Mouse (Mus musculus): Measurements from ENCODE around the gene Hjurp. TPM values are rescaled to one million over a fixed set of nuclear protein-coding genes. Genes with fewer than 3 reads are reported as not detected.

The Hjurp gene
- polyA plus RNA-seq, 1 experiment from 2014 or later: 80.2 TPM

GRCm38 (mm10) chr1:88269539-88270309 lies 7.7 kb downstream of the Hjurp start:
- Histone ChIP-seq H3K4me1 (ENCODE audit: control insufficient read depth, insufficient read depth, low read length) (no peaks in the 10 kb centered on the region), H3K9me3 (ENCODE audit: control insufficient read depth, low read length) (no peaks in the 10 kb centered on the region), H3K4me3 (replicated peaks; ENCODE audit: low read depth, low read length) (no peak overlapping the region), H3K27ac (replicated peaks; ENCODE audit: low read depth, low read length) (no peak overlapping the region), H3K36me3 (ENCODE audit: control insufficient read depth, insufficient read depth, low read length) (peaks cover 85% of the 10 kb centered on the region), H3K9ac (replicated peaks; ENCODE audit: low read length) (no peak overlapping the region), H3K27me3 (ENCODE audit: control insufficient read depth, insufficient read depth, low read length) (no peaks in the 10 kb centered on the region), H3K4me2 (ENCODE audit: low read length) (no peak overlapping the region)
- 89% methylated on average over 12 of the region's 12 CpGs for WGBS
- no peak for DNase-seq
- no peak for ATAC-seq (ENCODE audit: low FRiP score, low TSS enrichment)

GRCm38 (mm10) chr1:88268070-88268469 lies 9.4 kb downstream of the Hjurp start:
- no peak overlapping the region for H3K27ac ChIP-seq (replicated peaks; ENCODE audit: low read depth, low read length)
- H3K4me1 ChIP-seq (ENCODE audit: control insufficient read depth, insufficient read depth, low read length): no peaks in the 10 kb centered on the region
- no peak overlapping the region for H3K4me3 ChIP-seq (replicated peaks; ENCODE audit: low read depth, low read length)
- ATAC-seq (ENCODE audit: low FRiP score, low TSS enrichment) (no peak), DNase-seq (no peak)
- WGBS: 88% methylated on average over 6 of the region's 6 CpGs
- H3K9me3 ChIP-seq (ENCODE audit: control insufficient read depth, low read length): no peaks in the 10 kb centered on the region
- H3K9ac ChIP-seq (replicated peaks; ENCODE audit: low read length): no peak overlapping the region
- peaks cover 85% of the 10 kb centered on the region for H3K36me3 ChIP-seq (ENCODE audit: control insufficient read depth, insufficient read depth, low read length)
- H3K27me3 ChIP-seq (ENCODE audit: control insufficient read depth, insufficient read depth, low read length): no peaks in the 10 kb centered on the region
- no peak overlapping the region for H3K4me2 ChIP-seq (ENCODE audit: low read length)

GRCm38 (mm10) chr1:88267489-88267888 lies 9.9 kb downstream of the Hjurp start:
- no peak for ATAC-seq (ENCODE audit: low FRiP score, low TSS enrichment)
- no peak overlapping the region for H3K4me2 ChIP-seq (ENCODE audit: low read length)
- no peaks in the 10 kb centered on the region for H3K9me3 ChIP-seq (ENCODE audit: control insufficient read depth, low read length)
- peaks cover 86% of the 10 kb centered on the region for H3K36me3 ChIP-seq (ENCODE audit: control insufficient read depth, insufficient read depth, low read length)
- H3K4me3 ChIP-seq (replicated peaks; ENCODE audit: low read depth, low read length): no peak overlapping the region
- H3K27me3 ChIP-seq (ENCODE audit: control insufficient read depth, insufficient read depth, low read length): no peaks in the 10 kb centered on the region
- H3K27ac ChIP-seq (replicated peaks; ENCODE audit: low read depth, low read length): no peak overlapping the region
- no peaks in the 10 kb centered on the region for H3K4me1 ChIP-seq (ENCODE audit: control insufficient read depth, insufficient read depth, low read length)
- WGBS: 97% methylated on average over 6 of the region's 6 CpGs
- no peak overlapping the region for H3K9ac ChIP-seq (replicated peaks; ENCODE audit: low read length)
- DNase-seq: no peak

- Histone ChIP-seq H3K36me3 (ENCODE audit: control insufficient read depth, insufficient read depth, low read length) (peaks cover 89% of the 10 kb centered on the region), H3K27ac (replicated peaks; ENCODE audit: low read depth, low read length) (no peak overlapping the region), H3K4me1 (ENCODE audit: control insufficient read depth, insufficient read depth, low read length) (no peaks in the 10 kb centered on the region), H3K9me3 (ENCODE audit: control insufficient read depth, low read length) (no peaks in the 10 kb centered on the region), H3K27me3 (ENCODE audit: control insufficient read depth, insufficient read depth, low read length) (no peaks in the 10 kb centered on the region), H3K4me3 (replicated peaks; ENCODE audit: low read depth, low read length) (no peak overlapping the region), H3K4me2 (ENCODE audit: low read length) (no peak overlapping the region), H3K9ac (replicated peaks; ENCODE audit: low read length) (no peak overlapping the region)
- ATAC-seq (ENCODE audit: low FRiP score, low TSS enrichment): no peak
- 91% methylated on average over 13 of the region's 13 CpGs for WGBS
- DNase-seq: no peak
These were observed 11.3 kb downstream of the Hjurp start for GRCm38 (mm10) chr1:88266123-88266522.

GRCm38 (mm10) chr1:88264869-88265240 lies 12.6 kb downstream of the Hjurp start:
- ATAC-seq (ENCODE audit: low FRiP score, low TSS enrichment) (no peak), DNase-seq (no peak)
- H3K4me2 ChIP-seq (ENCODE audit: low read length): no peak overlapping the region
- H3K27ac ChIP-seq (replicated peaks; ENCODE audit: low read depth, low read length): no peak overlapping the region
- no peaks in the 10 kb centered on the region for H3K27me3 ChIP-seq (ENCODE audit: control insufficient read depth, insufficient read depth, low read length)
- no peak overlapping the region for H3K9ac ChIP-seq (replicated peaks; ENCODE audit: low read length)
- H3K4me1 ChIP-seq (ENCODE audit: control insufficient read depth, insufficient read depth, low read length): no peaks in the 10 kb centered on the region
- peaks cover 100% of the 10 kb centered on the region for H3K36me3 ChIP-seq (ENCODE audit: control insufficient read depth, insufficient read depth, low read length)
- H3K4me3 ChIP-seq (replicated peaks; ENCODE audit: low read depth, low read length): no peak overlapping the region
- WGBS: 76% methylated on average over 4 of the region's 4 CpGs
- no peaks in the 10 kb centered on the region for H3K9me3 ChIP-seq (ENCODE audit: control insufficient read depth, low read length)

GRCm38 (mm10) chr1:88264237-88264868 lies 13.1 kb downstream of the Hjurp start:
- Histone ChIP-seq H3K9me3 (ENCODE audit: control insufficient read depth, low read length) (no peaks in the 10 kb centered on the region), H3K27me3 (ENCODE audit: control insufficient read depth, insufficient read depth, low read length) (no peaks in the 10 kb centered on the region), H3K27ac (replicated peaks; ENCODE audit: low read depth, low read length) (no peak overlapping the region), H3K4me1 (ENCODE audit: control insufficient read depth, insufficient read depth, low read length) (no peaks in the 10 kb centered on the region), H3K9ac (replicated peaks; ENCODE audit: low read length) (no peak overlapping the region), H3K36me3 (ENCODE audit: control insufficient read depth, insufficient read depth, low read length) (peaks cover 100% of the 10 kb centered on the region), H3K4me3 (replicated peaks; ENCODE audit: low read depth, low read length) (no peak overlapping the region), H3K4me2 (ENCODE audit: low read length) (no peak overlapping the region)
- 93% methylated on average over 7 of the region's 7 CpGs for WGBS
- DNase-seq: no peak
- no peak for ATAC-seq (ENCODE audit: low FRiP score, low TSS enrichment)

GRCm38 (mm10) chr1:88263778-88264177 lies 13.7 kb downstream of the Hjurp start:
- Histone ChIP-seq H3K9ac (replicated peaks; ENCODE audit: low read length) (no peak overlapping the region), H3K4me3 (replicated peaks; ENCODE audit: low read depth, low read length) (no peak overlapping the region), H3K9me3 (ENCODE audit: control insufficient read depth, low read length) (no peaks in the 10 kb centered on the region), H3K36me3 (ENCODE audit: control insufficient read depth, insufficient read depth, low read length) (peaks cover 94% of the 10 kb centered on the region), H3K4me2 (ENCODE audit: low read length) (no peak overlapping the region), H3K27ac (replicated peaks; ENCODE audit: low read depth, low read length) (no peak overlapping the region), H3K27me3 (ENCODE audit: control insufficient read depth, insufficient read depth, low read length) (no peaks in the 10 kb centered on the region), H3K4me1 (ENCODE audit: control insufficient read depth, insufficient read depth, low read length) (no peaks in the 10 kb centered on the region)
- ATAC-seq (ENCODE audit: low FRiP score, low TSS enrichment) (no peak), DNase-seq (no peak)
- 92% methylated on average over 5 of the region's 5 CpGs for WGBS

GRCm38 (mm10) chr1:88262961-88263360 lies 14.5 kb downstream of the Hjurp start:
- DNase-seq (no peak), ATAC-seq (ENCODE audit: low FRiP score, low TSS enrichment) (no peak)
- Histone ChIP-seq H3K9me3 (ENCODE audit: control insufficient read depth, low read length) (no peaks in the 10 kb centered on the region), H3K4me2 (ENCODE audit: low read length) (no peak overlapping the region), H3K27ac (replicated peaks; ENCODE audit: low read depth, low read length) (no peak overlapping the region), H3K4me1 (ENCODE audit: control insufficient read depth, insufficient read depth, low read length) (no peaks in the 10 kb centered on the region), H3K27me3 (ENCODE audit: control insufficient read depth, insufficient read depth, low read length) (no peaks in the 10 kb centered on the region), H3K9ac (replicated peaks; ENCODE audit: low read length) (no peak overlapping the region), H3K36me3 (ENCODE audit: control insufficient read depth, insufficient read depth, low read length) (peaks cover 86% of the 10 kb centered on the region), H3K4me3 (replicated peaks; ENCODE audit: low read depth, low read length) (no peak overlapping the region)
- WGBS: 78% methylated on average over 6 of the region's 6 CpGs

- DNase-seq (peak; percentile 65), ATAC-seq (ENCODE audit: low FRiP score, low TSS enrichment) (no peak)
- Histone ChIP-seq H3K27me3 (ENCODE audit: control insufficient read depth, insufficient read depth, low read length) (no peaks in the 10 kb centered on the region), H3K9ac (replicated peaks; ENCODE audit: low read length) (no peak overlapping the region), H3K9me3 (ENCODE audit: control insufficient read depth, low read length) (peaks cover 6% of the 10 kb centered on the region), H3K27ac (replicated peaks; ENCODE audit: low read depth, low read length) (no peak overlapping the region), H3K4me3 (replicated peaks; ENCODE audit: low read depth, low read length) (no peak overlapping the region), H3K36me3 (ENCODE audit: control insufficient read depth, insufficient read depth, low read length) (peaks cover 79% of the 10 kb centered on the region), H3K4me1 (ENCODE audit: control insufficient read depth, insufficient read depth, low read length) (no peaks in the 10 kb centered on the region), H3K4me2 (ENCODE audit: low read length) (no peak overlapping the region)
- WGBS: 88% methylated on average over 4 of the region's 4 CpGs
These were observed 15.2 kb downstream of the Hjurp start for GRCm38 (mm10) chr1:88262255-88262654.

Data from midbrain, embryonic 14.5 days (tissue).